ENCODE assay signal across 8 mouse cellular contexts in genomic region chr11:12025392-12025755, GRCm38 (mm10). TPM values are rescaled to one million over a fixed set of nuclear protein-coding genes. Genes with fewer than 3 reads are reported as not detected.
DNase-seq lines count a peak whose midpoint lies in the region; ATAC-seq and TF ChIP-seq lines count a peak whose summit lies in the region.

No protein-coding gene starts in this region.

- no peak for DNase-seq in gastrocnemius, adult 2 months
- DNase-seq in gastrocnemius, postnatal 4 days (ENCODE audit: low spot score in 2 of 2), result no peak
- no peak for DNase-seq in neural tube, embryonic 11.5 days (ENCODE audit: low spot score)
- DNase-seq in neural tube, embryonic 10.5 days (ENCODE audit: extremely low spot score, low spot score), result no peak
- DNase-seq in right cerebral cortex, postnatal 10 days (ENCODE audit: low spot score in 2 of 2), result no peak
- no peak for DNase-seq in right cerebral cortex, postnatal 4 days
- no peak for DNase-seq in right cerebral cortex, adult 18-20 months

- 67% methylated on average over 32 of the region's 32 CpGs for WGBS in neural tube, embryonic 11.5 days
- 53% methylated on average over 32 of the region's 32 CpGs for WGBS in limb, embryonic 15.5 days

- intact Hi-C loops in gastrocnemius, adult 2 months (cut with DNase I), result loop anchor here (1.0 to 2.0 kb wide), 2 partner anchors 266 to 333 kb away; no protein-coding TSS in a partner anchor

- peaks cover 24% of the 10 kb centered on the region for H3K9me3 ChIP-seq in neural tube, embryonic 11.5 days (ENCODE audit: control insufficient read depth, low read length)
- H3K9me3 ChIP-seq in limb, embryonic 15.5 days, result peaks cover 27% of the 10 kb centered on the region

- peaks cover 19% of the 10 kb centered on the region for H3K36me3 ChIP-seq in neural tube, embryonic 11.5 days (ENCODE audit: control insufficient read depth, insufficient read depth, low read length)
- peaks cover 60% of the 10 kb centered on the region for H3K36me3 ChIP-seq in limb, embryonic 15.5 days

- H3K27me3 ChIP-seq in neural tube, embryonic 11.5 days (ENCODE audit: control insufficient read depth, insufficient read depth, low read length), result peaks cover 79% of the 10 kb centered on the region
- peaks cover 81% of the 10 kb centered on the region for H3K27me3 ChIP-seq in limb, embryonic 15.5 days

- no peaks in the 10 kb centered on the region for H3K4me1 ChIP-seq in neural tube, embryonic 11.5 days (ENCODE audit: control insufficient read depth, insufficient read depth, low read length)
- H3K4me1 ChIP-seq in limb, embryonic 15.5 days, result peaks cover 12% of the 10 kb centered on the region

- no peak overlapping the region for H3K27ac ChIP-seq in gastrocnemius, adult 2 months
- no peak overlapping the region for H3K27ac ChIP-seq in neural tube, embryonic 11.5 days (ENCODE audit: low read depth, low read length)
- no peak overlapping the region for H3K27ac ChIP-seq in limb, embryonic 15.5 days

- no peak overlapping the region for H3K9ac ChIP-seq in neural tube, embryonic 11.5 days (ENCODE audit: low read length)
- no peak overlapping the region for H3K9ac ChIP-seq in limb, embryonic 15.5 days

- H3K4me2 ChIP-seq in neural tube, embryonic 11.5 days (ENCODE audit: low read depth), result peak overlapping the region; percentile 45
- H3K4me2 ChIP-seq in limb, embryonic 15.5 days, result no peak overlapping the region

- H3K4me3 ChIP-seq in gastrocnemius, adult 2 months, result peak overlapping the region; percentile 56
- no peak overlapping the region for H3K4me3 ChIP-seq in neural tube, embryonic 11.5 days (ENCODE audit: low read depth, low read length)
- no peak overlapping the region for H3K4me3 ChIP-seq in limb, embryonic 15.5 days

- TF ChIP-seq CTCF in gastrocnemius, adult 2 months (IDR thresholded peaks at IDR 0.05), result no peak

- ATAC-seq in neural tube, embryonic 11.5 days (ENCODE audit: insufficient read depth, low FRiP score, low TSS enrichment), result peak; percentile 68
- peak; percentile 17; the same call in 1 of the 2 replicates for ATAC-seq in limb, embryonic 15.5 days (ENCODE audit: insufficient number of reproducible peaks, low FRiP score, low TSS enrichment, low read depth)

RNA-seq across cellular contexts. Expression of gene Grb10, which starts 13.1 kb away (rescaled TPM):
- total RNA-seq in gastrocnemius, adult 2 months (2021), result 10 to 100 TPM; 27.9 to 59.3 TPM
- total RNA-seq in gastrocnemius, postnatal 4 days (2021), result 100 to 1,000 TPM; 778 to 813 TPM
- 181 and 191 TPM in 2 replicates for polyA plus RNA-seq in neural tube, embryonic 11.5 days (2014; fragmentation: Nextera tagmentation; extraction: Ambion mirVana)
- 434 and 451 TPM in 2 replicates for polyA plus RNA-seq in limb, embryonic 15.5 days (2015; fragmentation: Nextera tagmentation; extraction: Ambion mirVana)

Comparison
In these comparisons a context has a peak if more than half of its experiments do, and no peak if none do; other contexts are left out.
1. RNA of gene Grb10, which starts 13.1 kb away (total RNA-seq): 778 to 813 TPM in gastrocnemius, postnatal 4 days; 27.9 to 59.3 TPM in gastrocnemius, adult 2 months; every median in the first group is over 10 times any median in the second.